ENCODE assay signal across 12 mouse cellular contexts in genomic region chr8:107065511-107066496, GRCm38 (mm10). TPM values are rescaled to one million over a fixed set of nuclear protein-coding genes. Genes with fewer than 3 reads are reported as not detected.
DNase-seq lines count a peak whose midpoint lies in the region; ATAC-seq lines count a peak whose summit lies in the region.
"Had no signal": no experiment of that assay in that cellular context is flagged by ENCODE, and none has a peak within 500 bp of the region (broad histone marks: within the 10 kb centered on the region; RNA-seq: fewer than 3 reads in every experiment).

Gene Tmed6 (minus strand): TSS chr8:107065644.

- peak; percentile 63 for DNase-seq in adrenal gland, postnatal 14 days
- DNase-seq in adrenal gland, postnatal 4 days (ENCODE audit: low spot score in 2 of 2): no peak
- DNase-seq in liver: peak; percentile 54
- peak; percentile 51 for DNase-seq in spleen, adult 12 weeks (ENCODE audit: low spot score)
- no peak for DNase-seq in frontal cortex, postnatal 36 days (ENCODE audit: low spot score in 2 of 2)
- DNase-seq: right cerebral cortex, postnatal 4 days had no signal

- no peak within 1 kb of the TSS for H3K4me3 ChIP-seq in hindbrain, embryonic 12.5 days
- H3K4me3 ChIP-seq in midbrain, embryonic 15.5 days: no peak within 1 kb of the TSS
- H3K4me3 ChIP-seq: heart, embryonic 13.5 days; limb, embryonic 13.5 days had no signal

- no peak within 1 kb of the TSS for H3K9ac ChIP-seq in hindbrain, embryonic 12.5 days
- H3K9ac ChIP-seq in midbrain, embryonic 15.5 days: no peak within 1 kb of the TSS
- H3K9ac ChIP-seq: heart, embryonic 13.5 days; limb, embryonic 13.5 days had no signal

- WGBS in hindbrain, embryonic 12.5 days: 61% methylated on average over 17 of the region's 17 CpGs
- WGBS in midbrain, embryonic 15.5 days: 69% methylated on average over 17 of the region's 17 CpGs

- peaks cover 25% of the 10 kb centered on the region for H3K36me3 ChIP-seq in hindbrain, embryonic 12.5 days
- no peaks in the 10 kb centered on the region; the same call in 1 of the 2 replicates for H3K36me3 ChIP-seq in midbrain, embryonic 15.5 days (replicated peaks)

- no peak within 1 kb of the TSS for H3K4me2 ChIP-seq in hindbrain, embryonic 12.5 days (replicated peaks)
- H3K4me2 ChIP-seq in midbrain, embryonic 15.5 days: no peak within 1 kb of the TSS
- H3K4me2 ChIP-seq: heart, embryonic 13.5 days; limb, embryonic 13.5 days had no signal

- H3K27ac ChIP-seq in hindbrain, embryonic 12.5 days: no peak within 1 kb of the TSS
- no peak within 1 kb of the TSS for H3K27ac ChIP-seq in midbrain, embryonic 15.5 days
- H3K27ac ChIP-seq: heart, embryonic 13.5 days; limb, embryonic 13.5 days had no signal

- peak; percentile 86 for ATAC-seq in erythroid progenitor cell, adult 5-6 weeks (replicated peaks; ENCODE audit: low FRiP score, poor library complexity, severe bottlenecking)
- no peak for ATAC-seq in hindbrain, embryonic 12.5 days (ENCODE audit: low FRiP score)
- no peak for ATAC-seq in midbrain, embryonic 15.5 days (replicated peaks)

- no peaks in the 10 kb centered on the region for H3K4me1 ChIP-seq in hindbrain, embryonic 12.5 days
- H3K4me1 ChIP-seq in midbrain, embryonic 15.5 days: no peaks in the 10 kb centered on the region
- H3K4me1 ChIP-seq: heart, embryonic 13.5 days; limb, embryonic 13.5 days had no signal

- H3K9me3 ChIP-seq in hindbrain, embryonic 12.5 days (replicated peaks): no peaks in the 10 kb centered on the region
- H3K9me3 ChIP-seq in midbrain, embryonic 15.5 days: no peaks in the 10 kb centered on the region
- H3K9me3 ChIP-seq: heart, embryonic 13.5 days; limb, embryonic 13.5 days had no signal

- no peaks in the 10 kb centered on the region for H3K27me3 ChIP-seq in hindbrain, embryonic 12.5 days
- no peaks in the 10 kb centered on the region for H3K27me3 ChIP-seq in midbrain, embryonic 15.5 days (replicated peaks)
- H3K27me3 ChIP-seq: heart, embryonic 13.5 days; limb, embryonic 13.5 days had no signal

RNA-seq across cellular contexts. Expression of gene Tmed6, which starts in this region (rescaled TPM):
- not detected in 2 replicates for total RNA-seq in adrenal gland, postnatal 14 days (2021)
- total RNA-seq in adrenal gland, postnatal 4 days (2021): 1 to 10 TPM in 1 of 2 experiments, not detected in 1; 8.2 TPM
- not detected in 2 replicates for total RNA-seq in erythroid progenitor cell, adult 5-6 weeks (2015; ENCODE audit: low replicate concordance)
- total RNA-seq in erythroid progenitor cell, adult 5-6 weeks (2017; ENCODE audit: low replicate concordance): not detected in 2 replicates
- not detected in 2 replicates for polyA plus RNA-seq in hindbrain, embryonic 12.5 days (2016; fragmentation: Nextera tagmentation; extraction: Ambion mirVana)
- polyA plus RNA-seq in midbrain, embryonic 15.5 days (2015; fragmentation: Nextera tagmentation; extraction: Ambion mirVana): not detected in 2 replicates
- polyA plus RNA-seq: cortical plate, adult 2 months; heart, embryonic 13.5 days; limb, embryonic 13.5 days had no signal

Comparison
In these comparisons a context has a peak if more than half of its experiments do, and no peak if none do; other contexts are left out.
1. Peak in DNase-seq in adrenal gland, postnatal 14 days; RNA of the gene not detected or under 1 TPM.
2. Peak in ATAC-seq in erythroid progenitor cell, adult 5-6 weeks; RNA of the gene not detected or under 1 TPM.
3. DNase-seq: peak in liver (single experiment) and spleen, adult 12 weeks (single experiment); none in adrenal gland, postnatal 4 days (0 of 2) and frontal cortex, postnatal 36 days (0 of 2).